Mouse (Mus musculus): ENCODE data around the gene Vmn1r175.
"Not testable (repeated sequence)": the region's sequence is repeated elsewhere in the genome, so short reads cannot be mapped to it uniquely, and the experiment has no call there.

The Vmn1r175 gene

DNA sequence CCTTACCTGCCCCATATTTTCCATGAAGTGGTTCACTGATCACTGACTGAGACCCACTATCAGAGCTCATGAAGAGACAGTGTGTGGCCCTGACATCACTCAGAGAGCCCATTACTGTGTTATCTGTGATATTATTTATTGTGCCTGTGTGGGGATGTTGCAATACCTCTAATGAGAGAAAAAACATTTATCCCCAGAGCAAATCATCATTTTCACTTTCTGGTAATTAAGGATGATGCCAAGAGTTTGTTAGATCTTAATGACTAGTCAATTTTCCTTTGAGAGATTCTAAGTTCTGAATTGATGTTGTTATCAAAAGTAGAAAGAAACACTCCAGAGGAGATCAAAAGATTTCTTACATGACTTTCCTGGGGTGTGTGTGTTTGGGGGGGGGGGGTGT is at the start of gene Vmn1r175:
Gene Vmn1r175 (minus strand): TSS at position 101 of the 400 bp plus-strand sequence.
- DNase-seq (ENCODE audit: low spot score) = not testable (repeated sequence)

GRCm38 (mm10) chr7:23837272-23837671 is 26.8 kb upstream of the Vmn1r175 start, which contains the start of gene Vmn1r176:
TSS of gene Vmn1r176 (minus strand) at chr7:23837372.
- DNase-seq (ENCODE audit: low spot score) = not testable (repeated sequence)

DNA sequence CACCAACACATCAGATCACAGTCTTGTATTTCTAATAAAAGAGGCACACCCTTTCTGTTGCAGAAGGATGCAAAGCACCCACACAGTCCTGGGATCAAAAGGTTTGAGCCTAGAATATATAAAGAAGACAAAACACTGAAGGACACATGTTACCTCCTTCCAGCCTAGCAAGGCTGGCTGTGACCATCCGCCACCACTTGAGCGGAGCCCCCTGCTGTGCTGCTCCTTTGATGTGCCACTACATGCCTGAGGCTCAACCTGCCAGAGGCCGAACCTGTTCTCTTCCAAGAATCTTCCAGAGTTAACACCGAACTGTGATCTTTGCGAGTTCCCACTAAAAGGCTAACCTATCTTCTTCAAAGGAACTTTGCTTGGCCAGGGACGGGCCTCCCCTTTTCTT is 25.9 kb downstream of the Vmn1r175 start:
- DNase-seq (ENCODE audit: low spot score) = no peak

Data from T-cell, adult 2 months (primary cell).